Mouse (Mus musculus): ENCODE data around the gene Taf4. TPM values are rescaled to one million over a fixed set of nuclear protein-coding genes. Genes with fewer than 3 reads are reported as not detected.
A peak's percentile ranks its signal among the peaks of the same experiment; 100 is the strongest.

The Taf4 gene
- polyA plus RNA-seq, 1 experiment from 2014 or later: 4.9 TPM

DNA sequence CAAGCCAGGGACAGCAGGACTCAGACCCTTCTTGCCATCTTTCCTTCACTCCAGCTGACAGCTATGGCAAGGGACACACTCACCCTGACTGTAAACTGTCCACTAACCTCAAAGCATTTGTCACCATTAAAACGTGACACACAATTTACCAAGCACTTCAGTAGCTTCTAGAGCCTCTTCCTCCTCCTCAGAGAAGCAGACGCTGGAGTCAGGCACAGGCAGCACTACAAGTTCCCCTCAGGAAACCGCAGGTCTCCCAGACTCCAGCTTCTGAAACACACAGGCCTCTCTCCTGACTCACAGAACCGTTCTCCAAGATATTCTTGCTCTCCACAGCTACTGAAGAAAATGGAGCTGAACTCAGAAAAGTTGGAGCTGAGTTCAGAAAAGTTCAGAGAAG is 39.4 kb downstream of the Taf4 start:
- Histone ChIP-seq H3K4me1 (replicated peaks; ENCODE audit: control insufficient read depth, insufficient read depth, low read length) (peaks cover 10% of the 10 kb centered on the region), H3K9me3 (ENCODE audit: control insufficient read depth, low read length) (no peaks in the 10 kb centered on the region), H3K36me3 (ENCODE audit: control insufficient read depth, insufficient read depth, low read length) (peaks cover 3% of the 10 kb centered on the region; the same call in 1 of the 2 replicates), H3K4me2 (no peak overlapping the region), H3K9ac (ENCODE audit: low read depth, low read length) (no peak overlapping the region), H3K27me3 (replicated peaks; ENCODE audit: control insufficient read depth, insufficient read depth, low read length) (no peaks in the 10 kb centered on the region), H3K4me3 (ENCODE audit: low read depth, low read length) (no peak overlapping the region), H3K27ac (ENCODE audit: low read depth, low read length) (no peak overlapping the region)
- DNase-seq (ENCODE audit: low spot score) (no peak), ATAC-seq (replicated peaks; ENCODE audit: low FRiP score) (no peak)
- WGBS: 57% methylated on average over 4 of the region's 4 CpGs

DNA sequence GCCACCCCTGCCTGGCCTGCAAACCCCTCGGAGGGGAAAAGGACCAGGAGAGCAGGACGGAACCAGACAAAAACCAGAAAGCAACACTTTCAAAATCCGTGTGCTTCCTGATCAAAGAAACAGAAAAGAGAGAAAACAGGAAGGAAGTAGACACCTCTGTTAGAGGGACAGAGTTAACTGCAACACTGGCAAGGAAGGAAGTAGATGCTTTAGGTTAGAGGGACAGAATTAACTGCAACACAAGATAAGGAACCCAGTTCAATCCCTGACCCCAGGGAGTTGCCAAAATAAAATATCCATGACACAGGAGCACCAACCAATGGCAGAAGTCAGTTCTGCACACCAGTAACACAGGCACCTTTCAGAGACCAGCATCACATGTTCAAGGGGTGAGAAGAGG is 42.3 kb downstream of the Taf4 start:
- 67% methylated on average over 3 of the region's 3 CpGs for WGBS
- Histone ChIP-seq H3K4me2 (no peak overlapping the region), H3K4me3 (ENCODE audit: low read depth, low read length) (no peak overlapping the region), H3K27me3 (replicated peaks; ENCODE audit: control insufficient read depth, insufficient read depth, low read length) (no peaks in the 10 kb centered on the region), H3K9me3 (ENCODE audit: control insufficient read depth, low read length) (no peaks in the 10 kb centered on the region), H3K9ac (ENCODE audit: low read depth, low read length) (no peak overlapping the region), H3K4me1 (replicated peaks; ENCODE audit: control insufficient read depth, insufficient read depth, low read length) (peaks cover 10% of the 10 kb centered on the region), H3K36me3 (ENCODE audit: control insufficient read depth, insufficient read depth, low read length) (peaks cover 3% of the 10 kb centered on the region; the same call in 1 of the 2 replicates), H3K27ac (ENCODE audit: low read depth, low read length) (no peak overlapping the region)
- no peak for DNase-seq (ENCODE audit: low spot score)
- ATAC-seq (replicated peaks; ENCODE audit: low FRiP score): no peak

DNA sequence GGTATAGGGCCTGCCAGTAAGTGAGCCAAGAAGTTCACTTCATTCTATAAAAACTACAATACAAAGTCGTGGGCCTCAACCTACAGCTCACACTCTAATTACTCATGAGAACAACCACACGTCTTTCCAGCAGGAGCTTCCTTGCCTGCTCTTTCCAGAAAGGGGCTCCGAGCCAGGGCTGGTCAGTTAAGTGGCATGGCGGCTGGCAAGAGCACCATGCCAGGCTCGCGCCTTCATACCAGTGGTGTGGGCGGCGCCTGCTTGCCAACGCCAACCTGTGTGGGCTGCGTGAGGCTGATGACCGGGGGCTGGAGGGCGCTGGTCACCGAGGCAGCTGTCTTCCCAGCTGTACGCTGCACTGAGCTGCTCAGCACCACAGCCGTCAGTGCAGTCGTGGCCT is 44.7 kb downstream of the Taf4 start:
- Histone ChIP-seq H3K9ac (ENCODE audit: low read depth, low read length) (no peak overlapping the region), H3K27ac (ENCODE audit: low read depth, low read length) (no peak overlapping the region), H3K4me2 (no peak overlapping the region), H3K27me3 (replicated peaks; ENCODE audit: control insufficient read depth, insufficient read depth, low read length) (no peaks in the 10 kb centered on the region), H3K4me1 (replicated peaks; ENCODE audit: control insufficient read depth, insufficient read depth, low read length) (peaks cover under 1% of the 10 kb centered on the region; the same call in 1 of the 2 replicates), H3K4me3 (ENCODE audit: low read depth, low read length) (no peak overlapping the region), H3K36me3 (ENCODE audit: control insufficient read depth, insufficient read depth, low read length) (peaks cover 3% of the 10 kb centered on the region; the same call in 1 of the 2 replicates), H3K9me3 (ENCODE audit: control insufficient read depth, low read length) (no peaks in the 10 kb centered on the region)
- ATAC-seq (replicated peaks; ENCODE audit: low FRiP score): no peak
- DNase-seq (ENCODE audit: low spot score): no peak
- 91% methylated on average over 16 of the region's 16 CpGs for WGBS

DNA sequence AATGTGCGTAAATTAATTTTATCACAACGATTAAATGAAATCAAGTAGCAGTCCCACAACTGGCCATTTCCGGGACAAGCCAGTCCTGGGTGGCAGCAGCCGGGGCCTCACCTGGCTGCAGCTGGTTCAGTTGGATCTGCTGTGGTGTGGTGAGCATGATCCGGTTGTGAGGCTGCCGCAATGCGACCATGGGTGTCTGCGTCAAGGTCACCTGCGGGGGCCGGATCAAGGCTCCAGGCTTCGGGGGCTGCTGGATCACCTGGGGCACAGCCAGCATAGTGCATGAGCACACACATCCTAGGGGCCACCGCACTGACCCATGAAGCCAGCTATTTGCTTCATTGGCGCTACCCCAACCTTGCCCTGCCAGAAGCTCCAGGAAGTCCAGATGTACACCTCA is 47.3 kb downstream of the Taf4 start:
- Histone ChIP-seq H3K4me1 (replicated peaks; ENCODE audit: control insufficient read depth, insufficient read depth, low read length) (no peaks in the 10 kb centered on the region), H3K27ac (ENCODE audit: low read depth, low read length) (no peak overlapping the region), H3K27me3 (replicated peaks; ENCODE audit: control insufficient read depth, insufficient read depth, low read length) (no peaks in the 10 kb centered on the region), H3K9me3 (ENCODE audit: control insufficient read depth, low read length) (no peaks in the 10 kb centered on the region), H3K4me3 (ENCODE audit: low read depth, low read length) (no peak overlapping the region), H3K4me2 (no peak overlapping the region), H3K9ac (ENCODE audit: low read depth, low read length) (no peak overlapping the region), H3K36me3 (ENCODE audit: control insufficient read depth, insufficient read depth, low read length) (peaks cover 16% of the 10 kb centered on the region; the same call in 1 of the 2 replicates)
- WGBS: 94% methylated on average over 13 of the region's 13 CpGs
- ATAC-seq (replicated peaks; ENCODE audit: low FRiP score) (no peak), DNase-seq (ENCODE audit: low spot score) (no peak)

DNA sequence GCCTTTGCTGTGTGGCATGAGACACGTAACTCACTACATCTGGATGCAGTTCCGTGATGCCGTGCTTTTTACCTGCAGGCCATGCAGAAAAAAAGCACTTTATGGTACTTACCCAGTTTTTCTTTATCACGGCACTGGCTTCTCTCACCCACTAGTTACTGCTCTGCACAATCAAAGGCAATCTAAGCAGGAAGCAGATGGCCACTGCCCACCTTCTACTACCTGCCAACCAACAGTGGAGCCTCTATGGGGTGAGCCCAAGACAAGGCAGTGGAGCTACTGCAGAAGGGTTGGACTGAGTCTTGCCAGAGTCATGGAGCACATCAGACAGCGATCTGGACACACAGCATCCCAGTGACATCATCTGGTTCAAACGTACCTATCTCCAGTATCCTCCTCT is 52.4 kb downstream of the Taf4 start:
- Histone ChIP-seq H3K4me3 (ENCODE audit: low read depth, low read length) (no peak overlapping the region), H3K9ac (ENCODE audit: low read depth, low read length) (no peak overlapping the region), H3K4me2 (no peak overlapping the region), H3K9me3 (ENCODE audit: control insufficient read depth, low read length) (no peaks in the 10 kb centered on the region), H3K27me3 (replicated peaks; ENCODE audit: control insufficient read depth, insufficient read depth, low read length) (no peaks in the 10 kb centered on the region), H3K27ac (ENCODE audit: low read depth, low read length) (no peak overlapping the region), H3K4me1 (replicated peaks; ENCODE audit: control insufficient read depth, insufficient read depth, low read length) (no peaks in the 10 kb centered on the region), H3K36me3 (ENCODE audit: control insufficient read depth, insufficient read depth, low read length) (peaks cover 42% of the 10 kb centered on the region)
- DNase-seq (ENCODE audit: low spot score) (no peak), ATAC-seq (replicated peaks; ENCODE audit: low FRiP score) (no peak)
- 94% methylated on average over 6 of the region's 6 CpGs for WGBS

DNA sequence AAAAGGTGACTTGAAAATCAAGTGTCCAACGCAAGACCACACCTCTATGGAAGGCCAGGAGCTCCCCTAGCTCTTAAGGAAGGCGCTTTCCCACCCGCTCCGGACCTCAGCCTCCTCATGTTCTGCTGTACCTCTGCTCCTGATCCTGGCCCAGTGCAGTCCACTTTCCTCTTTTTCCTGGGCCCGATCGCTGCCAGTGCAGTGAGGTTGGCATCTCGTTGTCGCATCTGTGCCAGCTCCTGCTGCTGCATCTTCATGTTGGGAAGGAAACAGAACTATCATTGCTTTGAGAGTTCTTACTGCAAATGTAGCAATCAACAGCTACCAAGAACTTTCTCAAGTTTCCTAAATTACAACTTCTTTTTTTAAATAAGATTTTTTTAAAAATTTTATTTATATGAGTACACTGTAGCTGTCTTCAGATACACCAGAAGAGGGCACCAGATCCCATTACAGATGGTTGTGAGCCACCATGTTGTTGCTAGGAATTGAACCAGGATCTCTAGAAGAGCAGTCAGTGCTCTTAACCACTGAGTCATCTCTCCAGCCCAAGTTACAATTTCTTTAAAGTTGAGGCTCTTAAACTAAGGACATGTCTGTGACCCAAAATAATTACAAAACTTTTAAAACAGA is 55.3 kb downstream of the Taf4 start:
- ATAC-seq (replicated peaks; ENCODE audit: low FRiP score) (no peak), DNase-seq (ENCODE audit: low spot score) (no peak)
- WGBS: 94% methylated on average over 8 of the region's 8 CpGs
- no peak overlapping the region for H3K4me2 ChIP-seq
- H3K27ac ChIP-seq (ENCODE audit: low read depth, low read length): no peak overlapping the region
- H3K4me1 ChIP-seq (replicated peaks; ENCODE audit: control insufficient read depth, insufficient read depth, low read length): no peaks in the 10 kb centered on the region
- no peaks in the 10 kb centered on the region for H3K9me3 ChIP-seq (ENCODE audit: control insufficient read depth, low read length)
- H3K9ac ChIP-seq (ENCODE audit: low read depth, low read length): no peak overlapping the region
- no peak overlapping the region for H3K4me3 ChIP-seq (ENCODE audit: low read depth, low read length)
- H3K36me3 ChIP-seq (ENCODE audit: control insufficient read depth, insufficient read depth, low read length): peaks cover 42% of the 10 kb centered on the region
- no peaks in the 10 kb centered on the region for H3K27me3 ChIP-seq (replicated peaks; ENCODE audit: control insufficient read depth, insufficient read depth, low read length)

DNA sequence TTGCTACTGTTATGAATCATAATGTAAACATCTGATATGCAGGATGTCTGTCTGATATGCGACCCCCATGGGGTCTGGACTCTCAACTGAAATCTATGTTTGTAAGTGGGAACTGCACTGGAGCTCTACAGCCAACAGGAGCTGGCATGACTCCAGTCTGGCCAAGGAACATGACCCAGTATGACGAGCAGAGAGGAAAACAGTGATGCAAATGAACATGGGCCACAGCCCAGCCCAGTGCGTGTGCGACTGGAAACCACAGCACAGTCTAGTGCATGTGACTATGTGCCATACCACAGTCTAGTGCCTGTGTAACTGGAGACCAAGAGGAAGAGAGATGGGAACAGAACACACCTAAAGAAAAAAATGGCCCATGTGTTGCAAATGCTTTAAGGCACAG is 56.4 kb downstream of the Taf4 start:
- Histone ChIP-seq H3K4me2 (no peak overlapping the region), H3K4me1 (replicated peaks; ENCODE audit: control insufficient read depth, insufficient read depth, low read length) (no peaks in the 10 kb centered on the region), H3K9ac (ENCODE audit: low read depth, low read length) (no peak overlapping the region), H3K36me3 (ENCODE audit: control insufficient read depth, insufficient read depth, low read length) (peaks cover 40% of the 10 kb centered on the region), H3K27me3 (replicated peaks; ENCODE audit: control insufficient read depth, insufficient read depth, low read length) (no peaks in the 10 kb centered on the region), H3K27ac (ENCODE audit: low read depth, low read length) (no peak overlapping the region), H3K4me3 (ENCODE audit: low read depth, low read length) (no peak overlapping the region), H3K9me3 (ENCODE audit: control insufficient read depth, low read length) (no peaks in the 10 kb centered on the region)
- no peak for ATAC-seq (replicated peaks; ENCODE audit: low FRiP score)
- DNase-seq (ENCODE audit: low spot score): no peak
- 88% methylated on average over 4 of the region's 4 CpGs for WGBS

DNA sequence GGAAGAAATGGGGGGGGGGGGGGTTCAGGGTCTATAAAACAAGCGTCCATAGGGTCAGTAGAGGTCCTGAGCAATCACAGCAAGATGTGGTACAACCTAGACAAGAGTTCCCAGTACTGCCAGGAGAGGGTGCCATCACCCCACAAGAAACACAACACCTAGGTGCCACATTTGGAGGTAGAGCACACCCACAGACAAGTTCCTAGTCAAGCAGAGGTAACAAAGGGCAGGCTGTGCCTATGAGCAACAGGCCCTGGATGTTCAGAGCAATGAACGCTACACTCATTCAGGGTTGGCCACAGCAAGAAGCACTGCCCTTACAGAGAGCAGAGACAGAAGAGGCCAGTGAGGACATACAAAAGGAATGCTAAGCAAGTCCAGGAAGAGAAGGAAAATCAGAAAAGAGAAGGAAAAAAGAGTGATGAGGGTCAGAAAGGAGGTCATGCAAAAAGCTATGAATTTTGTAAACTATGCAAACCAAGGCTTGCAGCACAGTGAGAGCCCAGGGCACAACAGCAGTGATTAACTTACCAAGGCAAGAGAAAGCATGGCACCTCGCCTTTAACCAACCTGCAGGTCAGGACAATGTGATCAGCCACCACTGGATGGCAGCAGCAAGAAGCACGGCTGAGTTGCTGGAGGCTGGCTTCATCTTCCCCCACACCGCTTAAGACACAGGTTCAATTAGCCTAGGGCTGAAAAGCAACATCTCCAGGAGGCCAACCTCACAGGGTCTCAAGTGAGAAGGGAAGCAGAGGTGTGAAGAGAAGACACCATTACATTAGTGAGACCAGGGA is 59.4 kb downstream of the Taf4 start:
- Histone ChIP-seq H3K4me3 (ENCODE audit: low read depth, low read length) (no peak overlapping the region), H3K27ac (ENCODE audit: low read depth, low read length) (no peak overlapping the region), H3K36me3 (ENCODE audit: control insufficient read depth, insufficient read depth, low read length) (peaks cover 40% of the 10 kb centered on the region), H3K9ac (ENCODE audit: low read depth, low read length) (no peak overlapping the region), H3K9me3 (ENCODE audit: control insufficient read depth, low read length) (no peaks in the 10 kb centered on the region), H3K27me3 (replicated peaks; ENCODE audit: control insufficient read depth, insufficient read depth, low read length) (no peaks in the 10 kb centered on the region), H3K4me1 (replicated peaks; ENCODE audit: control insufficient read depth, insufficient read depth, low read length) (no peaks in the 10 kb centered on the region), H3K4me2 (no peak overlapping the region)
- DNase-seq (ENCODE audit: low spot score) (peak; percentile 43), ATAC-seq (replicated peaks; ENCODE audit: low FRiP score) (peak; percentile 70)
- WGBS: 46% methylated on average over 5 of the region's 5 CpGs

DNA sequence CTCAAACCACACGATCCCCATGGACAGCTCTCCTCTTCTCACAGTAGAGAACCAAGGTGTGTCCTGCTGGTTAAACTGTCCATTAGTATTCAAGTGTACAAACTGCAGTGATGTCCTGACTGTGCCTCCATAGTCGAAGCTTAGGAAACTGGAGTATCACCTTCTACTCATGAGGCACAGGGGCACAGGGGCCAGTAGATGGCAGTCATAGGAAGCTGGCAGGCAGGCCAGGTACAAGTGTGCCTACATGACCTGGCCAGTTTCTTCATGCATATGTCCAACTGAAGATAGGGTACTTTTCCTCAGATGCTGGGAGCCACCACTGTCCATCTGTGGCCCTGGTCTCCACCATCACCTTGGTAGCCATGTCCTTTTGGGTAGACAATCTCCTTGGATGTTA is 62.2 kb downstream of the Taf4 start:
- Histone ChIP-seq H3K4me1 (replicated peaks; ENCODE audit: control insufficient read depth, insufficient read depth, low read length) (no peaks in the 10 kb centered on the region), H3K9ac (ENCODE audit: low read depth, low read length) (no peak overlapping the region), H3K27ac (ENCODE audit: low read depth, low read length) (no peak overlapping the region), H3K36me3 (ENCODE audit: control insufficient read depth, insufficient read depth, low read length) (peaks cover 22% of the 10 kb centered on the region), H3K4me3 (ENCODE audit: low read depth, low read length) (no peak overlapping the region), H3K9me3 (ENCODE audit: control insufficient read depth, low read length) (no peaks in the 10 kb centered on the region), H3K27me3 (replicated peaks; ENCODE audit: control insufficient read depth, insufficient read depth, low read length) (no peaks in the 10 kb centered on the region), H3K4me2 (no peak overlapping the region)
- 85% methylated on average over 2 of the region's 2 CpGs for WGBS
- DNase-seq (ENCODE audit: low spot score) (no peak), ATAC-seq (replicated peaks; ENCODE audit: low FRiP score) (no peak)

All from liver, embryonic 11.5 days (tissue).